Mouse (Mus musculus) lung, adult 10 weeks (tissue): Measurements from ENCODE around the gene Rplp0. TPM values are rescaled to one million over a fixed set of nuclear protein-coding genes. Genes with fewer than 3 reads are reported as not detected.

Experiments used
- polyA plus RNA-seq: library from polyadenylated mRNA; stranded (reverse); fragments of 350-450 nt; fragmentation: Illumina TruSeq; extraction: RNeasy Lipid Tissue Mini Kit (QIAGEN cat#74804); gene quantifications from one replicate; pipeline ENCODE4 v1.2.3, GENCODE M21; 2014; ENCODE audit warnings: low read depth, low replicate concordance; ENCODE audit not compliant: insufficient read depth

The Rplp0 gene
- polyA plus RNA-seq = 1,495 TPM

GRCm38 (mm10) chr5:115559237-115560101, at the start of gene Rplp0:
TSS of gene Rplp0 (plus strand) at chr5:115559467.

DNA sequence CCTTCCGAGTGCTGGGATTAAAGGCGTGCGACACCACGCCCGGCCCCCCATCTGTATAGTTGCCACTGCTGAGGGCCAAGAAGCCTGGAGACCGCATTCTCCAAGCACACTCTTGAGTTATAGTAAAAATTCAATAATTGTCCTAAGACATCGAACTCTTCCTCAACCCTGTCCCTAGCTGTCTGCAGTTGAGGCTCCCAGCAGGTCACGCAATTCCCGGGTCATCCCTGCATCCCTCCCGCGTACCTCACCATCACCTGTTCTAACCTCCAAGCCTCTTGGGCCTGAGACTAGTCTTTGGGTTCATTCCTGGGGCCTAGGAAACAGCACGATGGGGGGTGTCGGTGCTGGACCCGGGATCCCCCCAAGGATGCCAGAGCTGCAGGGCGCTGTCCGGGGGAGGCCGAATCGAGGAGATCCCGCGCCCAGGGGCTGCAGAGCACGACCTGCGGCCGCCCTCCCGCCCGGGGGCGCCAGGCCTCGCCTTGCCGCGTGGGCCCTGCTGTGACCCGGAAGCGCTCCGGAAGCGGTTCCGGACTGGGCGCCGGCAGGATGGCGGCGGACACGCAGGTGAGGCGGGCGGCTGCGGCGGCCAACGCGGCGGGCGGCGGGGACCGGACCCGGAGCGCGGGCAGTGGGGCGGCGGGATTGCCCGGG, 5.6 kb downstream of the Rplp0 start, which contains the start of gene Gcn1l1:
Gcn1l1 (plus strand) TSS at position 518 of the 657 bp plus-strand sequence.

Other genes starting within 250 kb of the Rplp0 start
- 47.7 TPM for gene Srsf9, start 232.3 kb upstream of the Rplp0 start, polyA plus RNA-seq
- gene Gatc, start 218.3 kb upstream of the Rplp0 start, polyA plus RNA-seq = 14.7 TPM
- 40.8 TPM for gene Triap1, start 218.2 kb upstream of the Rplp0 start, polyA plus RNA-seq
- gene Cox6a1, start 210.5 kb upstream of the Rplp0 start, polyA plus RNA-seq = 684 TPM
- 0.30 TPM for gene Msi1, start 129.9 kb upstream of the Rplp0 start, polyA plus RNA-seq
- 47.4 TPM for gene Pla2g1b, start 93.2 kb upstream of the Rplp0 start, polyA plus RNA-seq
- 12.3 TPM for gene Sirt4, start 74.7 kb upstream of the Rplp0 start, polyA plus RNA-seq
- gene Pxn, start 52.8 kb upstream of the Rplp0 start, polyA plus RNA-seq = 53.2 TPM
- 15.6 TPM for gene Gcn1l1, start 5.8 kb downstream of the Rplp0 start, polyA plus RNA-seq
- gene Rab35, start 72.4 kb downstream of the Rplp0 start, polyA plus RNA-seq = 30.0 TPM
- 8.5 TPM for gene Bicdl1, start 172.2 kb downstream of the Rplp0 start, polyA plus RNA-seq